Mouse (Mus musculus) right cerebral cortex, postnatal 4 days (tissue): ENCODE data around the gene Cd160.

Experiments used
- DNase-seq: peaks from one replicate; pipeline ENCODE4 v3.0.0-alpha.2; 2022

The Cd160 gene

DNA sequence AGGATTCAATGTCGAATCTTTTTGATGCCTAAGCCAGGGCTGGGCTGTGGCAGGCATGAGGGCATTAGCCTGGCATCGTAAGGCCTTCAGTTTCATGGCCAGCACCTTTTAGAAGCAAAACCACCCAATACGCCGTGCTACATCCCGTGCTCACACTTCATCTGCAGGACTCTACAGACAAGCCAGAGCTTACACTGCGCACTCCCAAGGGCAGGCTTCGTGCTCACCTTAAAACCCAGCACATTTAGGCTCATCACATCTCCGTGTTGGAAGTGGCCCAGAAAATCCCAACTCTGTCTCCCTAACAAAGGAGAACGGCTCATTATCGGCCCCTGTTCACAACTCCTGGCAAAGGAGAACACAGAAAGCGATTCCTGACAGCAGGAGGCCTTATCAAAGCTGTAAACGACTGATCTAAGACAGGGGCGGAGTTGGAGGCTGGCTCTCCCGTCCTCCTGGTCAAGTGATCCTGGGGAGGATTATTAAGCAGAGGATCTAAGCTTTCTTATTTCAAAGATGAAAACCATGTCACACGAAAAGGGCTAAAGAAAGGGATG is 765 bp downstream of the Cd160 start:
- no peak for DNase-seq

DNA sequence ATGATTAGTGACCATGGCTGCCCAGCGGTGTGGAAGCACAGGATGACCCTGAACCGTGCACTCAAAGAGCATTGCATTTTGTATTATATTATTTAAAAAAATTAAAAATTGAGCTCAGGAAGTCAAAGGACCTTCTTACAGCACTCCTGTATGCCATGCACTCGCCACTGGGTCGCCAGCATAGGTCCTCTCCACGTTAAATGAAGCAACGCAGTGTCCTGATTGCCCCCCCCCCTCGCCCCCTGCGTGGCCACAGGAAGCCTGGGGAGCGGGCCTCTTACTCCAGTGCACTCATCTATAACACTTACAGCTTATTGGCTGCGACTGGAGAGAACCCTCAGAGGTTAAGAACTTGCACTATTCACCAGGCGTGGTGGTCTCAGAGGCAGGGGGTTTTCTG is 3.9 kb downstream of the Cd160 start:
- DNase-seq, result no peak

DNA sequence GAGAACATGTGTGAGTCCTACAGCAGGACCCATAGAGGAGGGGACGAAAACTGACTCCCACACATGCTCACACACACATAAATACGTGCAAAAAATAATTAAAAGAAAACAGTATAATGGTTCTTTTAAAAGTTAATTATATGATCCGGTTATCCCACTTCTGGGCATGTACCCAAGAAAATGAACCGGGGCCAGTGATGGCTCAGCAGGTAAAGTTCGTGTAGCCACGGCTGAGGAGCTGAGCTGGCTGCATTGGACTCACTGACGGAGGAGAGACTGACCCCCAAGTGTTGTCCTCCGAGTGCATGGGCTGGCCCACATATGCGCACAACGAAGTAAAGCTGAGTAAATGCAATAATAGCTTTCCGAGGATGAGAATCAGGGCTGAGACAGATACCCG is 4.5 kb downstream of the Cd160 start:
- no peak for DNase-seq

DNA sequence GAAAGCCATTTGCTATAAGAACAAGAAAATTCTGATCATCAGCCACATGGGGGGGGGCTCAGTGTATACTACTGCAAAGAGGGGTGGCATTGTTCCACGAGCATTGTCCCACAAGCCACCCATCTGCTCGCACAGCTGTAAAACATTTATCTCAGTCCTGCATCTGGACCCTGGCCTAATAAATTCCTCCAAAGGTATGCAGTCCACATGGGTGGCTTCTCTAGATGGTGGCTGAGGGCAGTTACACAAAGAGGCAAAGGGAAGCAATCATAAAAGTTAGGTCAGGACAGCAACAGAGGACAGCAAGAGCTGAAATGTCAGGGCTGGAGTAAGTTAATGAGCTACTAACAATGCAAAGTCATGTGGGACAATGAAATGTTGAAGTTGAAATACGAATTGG is 5.5 kb downstream of the Cd160 start:
- no peak for DNase-seq

DNA sequence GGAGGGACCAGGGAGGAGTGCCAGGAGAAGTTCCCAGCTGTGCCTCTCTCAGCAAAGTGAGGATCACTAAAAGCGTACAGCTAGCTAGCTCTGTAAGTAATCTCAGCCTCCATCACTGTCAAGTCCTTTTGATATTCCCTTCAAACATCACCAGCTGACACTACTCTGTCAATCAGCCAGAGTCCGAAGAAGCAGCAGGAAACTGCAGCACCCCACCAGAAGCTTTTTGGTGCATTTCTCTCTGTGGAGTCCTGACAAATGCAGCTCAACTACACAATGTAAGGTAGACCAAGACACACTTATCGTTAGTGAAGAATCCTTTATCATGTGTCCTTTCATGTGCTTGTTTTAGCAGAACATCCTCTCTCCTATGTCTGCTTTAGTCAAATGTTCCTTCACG is 7.6 kb downstream of the Cd160 start:
- no peak for DNase-seq

DNA sequence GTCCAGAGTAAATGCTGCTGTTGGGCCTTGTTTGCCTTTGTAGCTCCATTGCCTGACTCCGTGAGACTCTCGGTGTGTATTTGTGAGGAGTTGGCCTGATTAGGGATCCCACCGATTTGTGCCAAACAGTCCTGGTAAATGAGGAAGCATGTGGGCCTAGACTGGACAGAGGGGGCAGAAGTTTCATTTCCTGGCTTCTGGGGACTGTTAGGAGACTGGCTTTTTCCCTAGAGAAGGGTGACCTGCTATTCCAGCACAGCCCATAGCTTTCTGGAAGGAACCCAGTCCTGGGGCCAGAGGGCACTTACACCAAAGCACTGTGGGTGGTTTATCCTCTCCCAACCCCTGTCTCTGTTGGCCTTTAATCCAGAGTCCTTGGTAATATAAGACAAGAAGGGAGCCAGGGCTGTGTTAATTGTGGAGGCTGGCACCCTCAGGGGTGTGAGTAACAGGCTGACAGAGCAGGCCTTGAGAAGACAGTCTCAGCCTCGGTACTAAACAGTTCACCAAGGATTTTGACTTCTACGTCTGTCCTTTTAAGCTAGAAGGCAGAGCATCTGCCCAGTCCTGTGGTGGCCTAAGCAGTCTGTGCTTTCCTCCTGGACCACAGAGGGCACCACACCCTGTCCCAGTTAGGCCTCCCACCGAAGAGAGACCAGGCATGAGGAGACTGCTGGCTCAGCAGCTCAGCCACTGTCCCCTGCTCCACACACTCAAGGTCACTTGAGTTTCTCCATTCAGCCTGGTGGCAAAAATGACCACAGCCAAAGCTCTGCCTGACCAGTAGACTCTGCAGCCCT is 8.8 kb downstream of the Cd160 start:
- DNase-seq, result no peak

DNA sequence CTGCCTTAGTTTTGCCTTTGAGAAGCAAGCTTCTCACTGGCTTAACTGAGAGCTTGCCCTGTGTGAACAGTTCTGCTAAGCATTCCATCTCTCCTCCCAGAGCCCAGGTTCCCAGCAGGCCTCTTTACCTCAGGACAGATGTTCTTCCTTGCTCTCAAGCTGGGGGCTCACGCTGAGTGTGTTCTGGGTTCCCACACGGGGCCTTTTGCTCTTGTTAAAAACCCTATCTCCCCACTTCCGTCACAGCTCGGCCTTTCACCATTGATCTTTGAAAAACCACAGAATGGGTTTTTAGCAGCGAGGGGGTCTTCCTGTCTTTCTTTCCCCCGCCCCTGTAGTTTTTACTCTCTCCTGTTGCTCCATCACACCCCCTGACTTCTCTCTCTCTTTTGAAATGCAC is 14.8 kb downstream of the Cd160 start:
- DNase-seq, result no peak

DNA sequence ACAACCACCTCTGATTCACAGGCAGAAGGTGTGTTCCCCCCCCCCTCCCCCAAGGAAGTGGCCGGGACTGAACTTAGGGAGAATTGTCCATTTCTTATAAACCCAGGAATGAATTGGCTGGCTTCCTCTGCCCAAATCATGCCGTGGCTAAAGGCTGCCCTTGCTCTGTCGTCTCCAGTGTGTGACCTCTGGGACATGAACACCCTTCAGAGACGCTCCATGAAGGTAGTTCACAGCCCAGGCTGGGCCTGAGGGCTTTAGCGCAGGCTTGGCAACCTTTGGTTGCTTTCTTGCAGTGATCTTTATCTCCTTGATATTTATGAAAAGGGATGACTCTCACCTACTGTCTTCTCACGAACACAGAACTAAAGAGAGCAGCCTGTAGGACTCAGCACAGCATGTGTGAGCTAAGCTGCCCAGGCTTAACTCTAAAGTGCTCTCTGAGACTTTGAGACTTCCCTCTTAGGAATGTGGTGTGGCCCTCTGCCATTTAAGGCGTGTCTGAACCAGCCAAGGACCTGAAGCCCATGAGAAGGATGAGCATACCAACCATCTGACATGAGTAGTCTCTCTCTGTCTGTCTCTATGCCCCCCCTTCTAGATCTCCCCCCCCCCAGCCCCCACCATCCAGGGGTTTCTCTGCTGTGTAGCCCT is 15.4 kb downstream of the Cd160 start:
- DNase-seq, result no peak

DNA sequence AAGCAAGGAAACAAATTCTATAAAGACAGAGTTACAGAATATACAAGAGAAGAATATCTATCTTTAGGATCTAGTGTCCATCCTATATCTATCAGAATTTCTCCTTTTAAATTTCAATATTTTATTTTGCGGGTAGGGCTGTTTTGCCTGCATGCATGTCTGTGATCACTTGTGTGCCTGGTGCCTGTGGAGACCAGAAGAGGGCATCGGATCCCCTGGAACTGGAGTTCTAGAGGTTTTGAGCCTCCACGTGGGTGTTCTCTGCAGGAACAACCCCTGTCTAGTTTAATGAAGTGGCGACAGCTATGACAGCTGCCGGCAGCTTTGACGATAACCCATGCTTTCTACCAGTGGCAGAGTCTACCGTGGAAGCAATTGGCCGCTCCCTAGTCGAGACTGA is 16.0 kb downstream of the Cd160 start:
- DNase-seq, result no peak

DNA sequence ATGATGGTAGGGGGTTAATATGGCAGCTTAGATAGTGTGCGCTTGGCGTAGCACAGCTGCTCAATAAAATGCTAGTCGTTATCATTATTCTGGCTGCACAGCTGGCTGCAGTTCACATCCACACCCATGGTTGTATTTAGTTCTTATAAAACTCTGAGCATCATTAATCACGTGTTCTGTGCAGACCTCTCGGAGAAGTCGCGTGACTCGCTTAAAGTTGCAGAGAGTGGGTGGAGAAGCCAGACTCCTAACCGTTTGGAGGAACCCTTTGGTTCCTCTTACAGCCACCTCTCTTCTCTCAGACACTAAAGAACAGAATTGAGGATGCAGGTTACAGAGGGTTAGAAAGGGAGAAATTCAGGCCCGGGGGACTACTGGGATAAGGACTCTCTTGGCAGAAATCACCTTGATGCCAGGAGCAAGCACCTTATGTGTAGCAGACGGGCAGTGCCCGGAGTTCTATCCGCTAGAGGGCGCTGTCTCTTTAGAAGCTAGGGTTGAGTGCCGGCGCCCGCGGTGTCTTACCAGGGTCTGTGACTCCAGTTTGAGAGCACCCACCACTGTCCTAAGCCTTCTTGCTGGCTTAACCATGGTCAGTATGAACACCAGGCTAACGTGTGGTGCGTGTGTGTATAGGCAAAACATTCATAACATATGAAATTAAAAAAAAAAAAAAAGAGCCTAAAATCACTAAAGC is 16.6 kb downstream of the Cd160 start:
- peak; percentile 81 for DNase-seq

DNA sequence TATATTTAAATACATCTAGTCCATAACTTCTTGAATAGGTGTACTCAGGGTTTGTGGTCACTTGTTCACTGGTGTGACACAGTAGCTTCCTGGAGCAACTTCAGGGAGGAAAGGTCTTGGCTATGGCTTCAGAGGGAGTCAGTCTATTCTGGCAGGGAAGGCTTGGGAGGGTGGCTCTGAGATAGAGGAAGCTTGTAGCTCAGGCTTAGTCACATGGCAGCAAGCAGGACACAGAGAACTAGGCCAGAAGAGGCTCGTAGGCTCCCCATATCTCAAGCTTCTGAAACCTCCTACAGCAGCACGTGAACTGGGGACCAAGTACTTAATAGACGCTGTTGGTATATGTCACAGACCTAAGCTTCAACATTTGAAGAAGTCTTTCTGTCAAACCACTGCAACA is 17.9 kb downstream of the Cd160 start:
- no peak for DNase-seq

DNA sequence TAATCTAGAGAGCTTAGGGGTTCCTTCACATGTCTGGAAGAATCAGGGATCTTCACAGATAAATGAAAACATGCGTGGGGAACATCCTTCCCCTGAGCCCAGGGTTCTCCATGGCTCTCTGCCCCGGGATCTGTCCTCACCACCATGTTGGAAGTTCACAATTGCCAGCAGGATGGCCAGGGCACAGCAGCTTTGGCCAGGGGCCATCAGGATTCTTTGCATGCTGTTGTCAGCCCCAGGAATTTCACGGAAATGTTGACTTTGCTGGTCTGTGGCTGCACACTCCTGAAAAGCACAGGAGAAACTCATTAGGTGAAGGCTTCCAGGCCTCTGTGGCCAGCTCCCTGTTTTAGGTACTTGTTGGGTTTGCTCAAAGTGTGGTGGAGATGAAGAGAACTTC is 20.5 kb downstream of the Cd160 start:
- no peak for DNase-seq

DNA sequence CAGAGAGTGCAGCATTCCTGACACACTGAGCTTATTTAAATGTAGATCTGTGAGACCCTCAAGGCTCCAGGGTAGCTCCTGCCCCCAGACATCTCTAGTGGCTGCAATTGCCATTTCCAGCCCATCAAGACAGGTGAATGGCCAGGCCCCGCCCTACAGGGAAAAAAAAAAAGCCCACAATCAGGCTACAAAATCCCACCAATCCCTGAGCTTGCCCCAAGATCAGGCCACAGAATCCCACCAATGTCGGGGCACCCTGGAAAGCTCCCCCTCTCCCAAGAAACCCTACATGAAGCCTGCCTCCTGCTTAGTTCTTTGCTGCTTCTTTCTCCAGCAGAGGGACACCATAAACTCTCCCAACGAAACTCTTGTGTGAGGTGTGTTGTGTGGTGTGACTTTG is 21.0 kb downstream of the Cd160 start:
- DNase-seq, result no peak

DNA sequence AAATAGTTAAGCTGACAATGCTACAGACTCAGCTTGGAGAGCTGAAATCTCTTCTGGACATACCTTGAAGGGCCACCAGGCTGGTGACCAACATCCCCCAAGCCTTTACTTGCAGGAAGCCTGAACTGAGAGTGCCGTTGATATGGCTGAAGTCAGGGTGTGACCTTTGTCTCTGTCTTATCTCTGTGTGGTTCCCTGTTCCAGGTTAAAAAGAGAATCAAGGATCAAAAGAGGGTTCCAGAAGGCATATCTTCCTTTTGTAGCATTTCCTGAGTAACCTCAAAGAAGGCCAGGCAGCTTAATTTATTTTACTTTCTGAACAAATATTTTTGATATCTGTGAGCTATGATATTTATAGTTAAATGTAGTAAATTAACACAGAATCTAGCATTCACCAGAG is 26.9 kb downstream of the Cd160 start:
- no peak for DNase-seq

DNA sequence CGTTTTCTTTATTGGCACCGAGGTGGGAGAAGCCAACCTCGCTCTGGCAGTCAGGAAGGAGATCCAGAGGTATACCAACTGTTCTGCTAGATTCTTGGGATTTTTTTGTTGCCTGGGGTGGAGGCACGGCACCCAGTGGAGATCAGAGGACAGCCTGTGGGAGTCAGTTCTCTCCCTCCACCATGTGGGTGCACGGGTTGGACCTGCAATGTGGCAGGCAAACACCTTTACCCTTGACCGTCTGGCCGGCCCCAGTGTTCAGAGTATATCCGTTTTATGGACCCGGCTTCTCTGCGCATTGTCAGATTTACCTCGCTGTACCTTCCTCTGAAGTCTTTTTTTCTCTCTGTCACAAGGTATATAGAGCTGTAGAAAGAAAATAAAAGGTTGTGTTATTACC is 28.9 kb downstream of the Cd160 start:
- no peak for DNase-seq

DNA sequence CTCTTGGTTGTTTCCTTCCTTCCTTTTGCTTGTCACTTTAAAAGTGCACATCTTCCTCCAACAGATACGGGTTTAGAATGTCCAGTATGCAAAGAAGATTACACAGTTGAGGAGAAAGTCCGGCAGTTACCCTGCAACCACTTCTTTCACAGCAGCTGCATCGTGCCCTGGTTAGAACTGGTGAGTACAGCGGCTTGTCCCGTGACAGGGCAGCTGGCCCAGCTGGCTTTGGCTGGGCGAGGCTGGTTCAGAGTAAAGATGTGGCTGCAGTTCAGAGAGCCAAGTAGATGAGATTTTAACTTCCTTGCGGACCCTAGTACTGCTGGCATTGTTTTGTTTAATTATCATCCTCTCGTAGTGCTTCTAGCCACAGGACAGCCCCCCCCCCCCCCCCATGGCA is 40.6 kb downstream of the Cd160 start:
- no peak for DNase-seq

DNA sequence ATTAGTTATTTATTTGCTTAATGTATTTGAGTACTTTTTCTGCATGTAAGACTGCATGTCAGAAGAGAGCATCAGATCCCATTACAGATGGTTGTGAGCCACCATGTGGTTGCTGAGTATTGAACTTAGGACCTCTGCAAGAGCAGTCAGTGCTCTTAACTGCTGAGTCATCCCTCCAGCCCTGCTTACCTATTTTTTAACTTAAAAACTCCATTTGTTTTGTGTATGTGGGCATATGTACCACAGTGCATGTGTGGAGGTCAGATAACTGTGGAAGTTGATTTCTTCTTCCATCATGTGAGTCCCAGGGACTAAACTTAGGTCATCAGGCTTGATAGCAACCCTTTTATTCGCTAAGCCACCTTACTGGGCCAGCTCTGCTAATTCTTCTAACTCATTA is 41.4 kb downstream of the Cd160 start:
- no peak for DNase-seq

DNA sequence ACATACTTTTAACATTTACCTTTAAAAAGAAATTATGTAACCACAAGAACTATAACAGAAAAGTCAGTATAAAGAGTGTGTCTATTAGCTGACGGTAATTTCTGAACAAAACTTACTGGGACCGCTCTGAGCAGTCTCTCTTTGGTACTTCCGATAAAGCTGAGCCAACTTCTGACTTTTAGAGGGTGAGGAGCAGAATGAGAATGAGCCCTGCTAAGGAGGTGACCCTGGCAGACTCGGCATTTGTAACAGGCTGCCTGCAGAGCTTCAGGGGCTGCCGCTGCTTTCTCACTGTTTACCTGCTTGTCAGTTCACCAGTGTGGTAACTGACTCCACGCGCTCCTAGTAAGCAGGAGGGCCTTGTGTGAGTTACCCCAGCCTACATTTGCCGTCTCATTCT is 46.9 kb downstream of the Cd160 start:
- no peak for DNase-seq

DNA sequence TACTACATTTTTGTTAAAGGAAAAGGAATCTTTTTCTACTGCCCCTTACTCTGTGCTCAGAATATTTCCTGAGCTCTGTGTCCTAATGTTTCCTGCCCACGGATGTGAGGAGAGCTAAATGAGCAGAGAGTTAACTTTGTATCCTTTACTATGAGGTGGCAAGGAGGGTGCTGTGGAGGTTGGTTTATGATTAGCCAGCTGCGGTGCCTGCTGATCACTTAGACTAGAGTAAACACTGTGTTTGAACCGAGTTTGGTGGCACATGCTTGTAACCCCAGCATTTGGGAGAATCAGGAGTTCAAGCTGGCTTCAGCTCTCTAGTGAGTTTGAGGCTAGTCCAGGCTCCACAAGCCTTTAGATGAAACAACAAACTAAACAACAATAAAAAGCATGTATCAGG is 52.0 kb downstream of the Cd160 start:
- DNase-seq, result no peak

DNA sequence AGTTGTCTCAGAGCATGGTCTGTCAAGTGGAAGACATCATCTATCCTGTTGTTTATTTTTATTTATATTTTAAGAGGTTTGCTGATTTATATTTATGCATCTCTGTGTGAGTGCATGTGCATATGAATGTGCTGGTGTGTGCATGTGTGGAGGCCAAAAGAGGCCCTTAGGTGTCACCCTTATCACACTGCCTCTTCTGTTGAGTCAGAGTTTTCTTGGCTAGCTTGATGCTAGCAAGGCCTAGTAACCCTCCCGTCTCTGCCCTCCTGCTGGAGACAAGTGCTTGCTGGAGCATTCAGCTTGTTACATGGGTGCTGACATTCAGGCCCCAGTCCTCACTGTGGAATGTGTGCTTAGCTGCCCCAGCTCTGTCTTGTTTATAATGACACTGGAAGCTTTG is 56.2 kb downstream of the Cd160 start:
- DNase-seq, result no peak

DNA sequence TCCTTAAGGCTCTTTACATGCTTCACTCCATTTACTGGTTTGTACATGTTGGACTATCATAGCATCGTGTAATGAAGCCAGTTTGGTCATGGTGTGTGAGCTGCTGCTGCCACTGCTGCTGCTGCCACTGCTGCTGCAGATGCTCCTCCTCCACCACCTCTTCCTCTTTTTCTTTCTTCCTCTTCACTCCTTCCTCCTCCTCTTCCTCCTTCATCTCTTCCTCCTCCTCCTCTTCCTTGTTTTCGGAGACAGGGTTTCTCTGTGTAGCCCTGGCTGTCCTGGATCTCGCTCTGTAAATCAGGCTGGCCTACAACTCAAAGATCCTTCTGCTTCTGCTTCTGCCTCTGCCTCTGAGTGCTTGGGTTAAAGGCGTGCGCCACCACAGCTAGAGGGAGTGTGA is 59.2 kb downstream of the Cd160 start:
- DNase-seq, result no peak

DNA sequence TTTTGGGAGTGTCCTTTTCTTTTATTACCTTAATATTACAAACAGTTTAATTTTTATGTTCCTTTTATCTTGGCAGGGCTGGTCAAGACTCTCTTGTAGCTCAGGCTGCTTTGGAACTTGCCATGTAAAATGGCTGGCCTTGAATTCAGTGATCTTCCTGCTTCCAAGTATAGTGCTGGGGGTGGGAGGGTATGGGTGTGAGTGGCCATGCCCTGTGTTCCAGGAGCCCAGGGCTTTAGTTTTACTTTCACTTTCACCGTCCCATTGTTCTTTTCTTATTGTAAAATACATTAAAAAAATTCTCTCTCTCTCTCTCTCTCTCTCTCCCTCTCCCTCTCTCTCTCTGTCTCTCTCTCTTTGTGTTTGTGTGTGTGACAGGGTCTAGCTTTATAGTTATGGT is 64.6 kb downstream of the Cd160 start:
- no peak for DNase-seq

DNA sequence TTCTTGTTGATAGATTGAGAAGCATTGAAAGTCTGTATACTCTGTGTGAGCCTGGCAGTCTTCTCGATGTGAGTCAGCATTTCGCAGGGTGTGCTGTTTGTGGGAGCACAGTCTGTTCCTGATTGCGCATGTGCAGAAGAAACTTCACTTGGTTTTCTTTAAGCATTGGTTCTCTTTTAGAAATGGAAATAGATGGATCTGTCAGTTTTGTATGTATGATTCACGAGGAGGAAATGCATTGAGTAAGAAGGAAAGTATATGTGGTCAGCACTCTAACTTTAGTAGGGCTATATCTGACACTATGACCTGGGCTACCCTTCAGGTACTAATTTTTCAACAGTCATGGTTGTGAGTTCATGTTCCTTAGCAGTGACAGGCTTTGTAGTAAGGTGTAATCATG is 69.5 kb downstream of the Cd160 start:
- no peak for DNase-seq

DNA sequence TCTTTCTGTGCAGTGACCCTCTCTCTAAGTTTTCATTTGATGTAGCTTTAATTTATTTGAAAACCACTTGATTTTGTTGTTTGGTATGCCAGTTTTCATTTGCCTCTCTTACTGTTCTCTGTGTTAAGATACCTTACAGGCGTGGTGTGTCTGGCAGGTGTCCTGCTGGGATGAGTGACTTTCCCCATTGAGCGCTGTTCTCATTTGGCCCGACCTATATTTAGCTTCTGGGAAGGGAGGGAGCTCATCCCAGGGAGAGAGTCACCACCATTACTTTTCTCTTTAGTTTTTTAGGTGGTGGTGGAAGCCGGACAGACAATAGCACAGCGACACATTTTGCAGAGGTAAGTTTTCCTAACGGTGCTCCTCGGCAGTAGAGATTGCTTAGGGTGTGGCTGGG is 71.5 kb downstream of the Cd160 start:
- no peak for DNase-seq
